Mouse (Mus musculus): ENCODE results near the gene Fndc1.

GRCm38 (mm10) chr17:7874776-7875531 lies 47.9 kb upstream of the Fndc1 start:
- TF ChIP-seq GATA1 (IDR thresholded peaks at IDR 0.05; ENCODE audit: borderline replicate concordance, low read length) (no peak), FLI1 (IDR thresholded peaks at IDR 0.05; ENCODE audit: low read length) (no peak)

All from megakaryocyte, embryonic 14.5 days (primary cell).